Mouse (Mus musculus): ENCODE results near the gene Slc27a5. TPM values are rescaled to one million over a fixed set of nuclear protein-coding genes. Genes with fewer than 3 reads are reported as not detected.
A peak's percentile ranks its signal among the peaks of the same experiment; 100 is the strongest.

The Slc27a5 gene
- polyA plus RNA-seq, 1 experiment = 0.05 TPM

DNA sequence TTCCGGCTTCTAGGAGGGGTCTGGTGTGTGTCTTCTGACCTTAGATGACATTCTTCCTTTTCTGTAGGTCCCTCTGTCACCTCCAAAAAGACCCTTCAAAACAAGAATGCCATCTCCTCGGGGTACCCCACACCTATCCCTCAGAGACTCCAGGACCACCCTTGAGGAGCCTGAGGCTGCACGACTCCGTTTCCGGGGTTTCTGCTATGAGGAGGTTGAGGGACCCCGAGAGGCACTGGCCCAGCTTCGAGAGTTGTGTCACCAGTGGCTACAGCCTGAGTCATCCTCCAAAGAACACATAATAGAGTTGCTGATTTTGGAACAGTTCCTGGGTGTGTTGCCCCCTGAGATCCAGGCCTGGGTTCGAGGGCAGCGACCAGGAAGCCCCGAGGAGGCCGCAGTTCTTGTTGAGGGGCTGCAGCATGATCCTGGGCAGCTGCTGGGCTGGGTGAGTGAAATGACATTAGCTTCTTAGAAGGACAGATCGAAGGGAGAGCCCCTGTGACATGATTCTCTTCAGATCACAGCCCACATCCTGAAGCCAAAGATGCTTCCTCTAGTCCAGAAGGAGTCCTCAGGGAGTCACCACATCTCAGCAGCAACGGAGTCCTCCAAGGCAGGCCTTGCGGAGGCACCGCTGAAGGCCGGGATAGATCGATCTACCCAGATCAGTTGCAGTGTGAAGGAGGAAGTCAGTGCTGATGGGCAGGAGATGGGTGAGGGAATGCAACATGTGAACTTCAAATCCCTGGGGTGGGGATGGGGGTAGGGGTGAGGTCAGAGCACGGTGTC lies 18.9 kb downstream of the Slc27a5 start:
- no peaks in the 10 kb centered on the region for H3K79me2 ChIP-seq (ENCODE audit: control insufficient read depth, insufficient read depth)
- TF ChIP-seq MYOG (IDR thresholded peaks at IDR 0.05; ENCODE audit: control insufficient read depth, extremely low read depth, insufficient read length) = no peak
- TF ChIP-seq CTCF (IDR thresholded peaks at IDR 0.05; ENCODE audit: control insufficient read depth, insufficient read depth, insufficient read length) = no peak
- no peak for TF ChIP-seq MYOD1 (IDR thresholded peaks at IDR 0.05; ENCODE audit: control insufficient read depth, insufficient read length, low read depth)
- no peak for TF ChIP-seq CEBPB (IDR thresholded peaks at IDR 0.05; ENCODE audit: low read depth)
- no peak for TF ChIP-seq USF1 (IDR thresholded peaks at IDR 0.05; ENCODE audit: low read depth)
- no peak for TF ChIP-seq FOSL1 (IDR thresholded peaks at IDR 0.05; ENCODE audit: insufficient read depth, low read length, poor library complexity, severe bottlenecking)
- no peak overlapping the region for H3K4me3 ChIP-seq (ENCODE audit: insufficient read depth, poor library complexity, severe bottlenecking)

GRCm38 (mm10) chr7:12977682-12978389 lies 20.2 kb downstream of the Slc27a5 start, which contains the start of gene Zfp446:
Zfp446 (plus strand) TSS chr7:12977848.
- H3K4me3 ChIP-seq (ENCODE audit: insufficient read depth, poor library complexity, severe bottlenecking) = peak within 1 kb of the TSS; percentile 40
- H3K27me3 ChIP-seq (ENCODE audit: control insufficient read depth, insufficient read depth, insufficient read length) = no peaks in the 10 kb centered on the region
- TF ChIP-seq MYOG (IDR thresholded peaks at IDR 0.05; ENCODE audit: control insufficient read depth, extremely low read depth, insufficient read length) = no peak
- TF ChIP-seq MAX (IDR thresholded peaks at IDR 0.05) = no peak
- no peak for TF ChIP-seq CTCF (IDR thresholded peaks at IDR 0.05; ENCODE audit: control insufficient read depth, insufficient read depth, insufficient read length)
- no peak for TF ChIP-seq USF1 (IDR thresholded peaks at IDR 0.05; ENCODE audit: low read depth)
- no peak for TF ChIP-seq MYOD1 (IDR thresholded peaks at IDR 0.05; ENCODE audit: control insufficient read depth, insufficient read length, low read depth)
- no peak for TF ChIP-seq CEBPB (IDR thresholded peaks at IDR 0.05; ENCODE audit: low read depth)
- no peak for TF ChIP-seq FOSL1 (IDR thresholded peaks at IDR 0.05; ENCODE audit: insufficient read depth, low read length, poor library complexity, severe bottlenecking)
- H3ac ChIP-seq (ENCODE audit: control insufficient read depth, insufficient read length, low read depth) = peak within 1 kb of the TSS; percentile 74
- no peaks in the 10 kb centered on the region for H3K36me3 ChIP-seq (ENCODE audit: control insufficient read depth, insufficient read depth)
- no peaks in the 10 kb centered on the region for H3K79me2 ChIP-seq (ENCODE audit: control insufficient read depth, insufficient read depth)
- no peaks in the 10 kb centered on the region for H3K79me3 ChIP-seq (ENCODE audit: low read depth)

More for the DNA sequence above, 18.9 kb downstream of the Slc27a5 start:
- no peaks in the 10 kb centered on the region for H3K36me3 ChIP-seq (ENCODE audit: control insufficient read depth, insufficient read depth)
- no peaks in the 10 kb centered on the region for H3K27me3 ChIP-seq (ENCODE audit: control insufficient read depth, insufficient read depth, insufficient read length)
- no peaks in the 10 kb centered on the region for H3K79me3 ChIP-seq (ENCODE audit: low read depth)
- H3ac ChIP-seq (ENCODE audit: control insufficient read depth, insufficient read length, low read depth) = no peak overlapping the region

- Histone ChIP-seq H3K79me3 (ENCODE audit: low read depth) (peaks cover 9% of the 10 kb centered on the region), H3K79me2 (ENCODE audit: control insufficient read depth, insufficient read depth) (peaks cover 24% of the 10 kb centered on the region), H3K4me3 (ENCODE audit: insufficient read depth, poor library complexity, severe bottlenecking) (no peak overlapping the region), H3K27me3 (ENCODE audit: control insufficient read depth, insufficient read depth, insufficient read length) (no peaks in the 10 kb centered on the region), H3K36me3 (ENCODE audit: control insufficient read depth, insufficient read depth) (peaks cover 10% of the 10 kb centered on the region), H3ac (ENCODE audit: control insufficient read depth, insufficient read length, low read depth) (no peak overlapping the region)
- TF ChIP-seq CTCF (IDR thresholded peaks at IDR 0.05; ENCODE audit: control insufficient read depth, insufficient read depth, insufficient read length) (no peak), CEBPB (IDR thresholded peaks at IDR 0.05; ENCODE audit: low read depth) (no peak), MYOD1 (IDR thresholded peaks at IDR 0.05; ENCODE audit: control insufficient read depth, insufficient read length, low read depth) (no peak), MYOG (IDR thresholded peaks at IDR 0.05; ENCODE audit: control insufficient read depth, extremely low read depth, insufficient read length) (no peak), USF1 (IDR thresholded peaks at IDR 0.05; ENCODE audit: low read depth) (no peak), FOSL1 (IDR thresholded peaks at IDR 0.05; ENCODE audit: insufficient read depth, low read length, poor library complexity, severe bottlenecking) (no peak), MAX (IDR thresholded peaks at IDR 0.05) (no peak)
Observed at GRCm38 (mm10) chr7:12970906-12971305, 27.1 kb downstream of the Slc27a5 start.

GRCm38 (mm10) chr7:12966104-12966845 lies 31.7 kb downstream of the Slc27a5 start:
- H3K36me3 ChIP-seq (ENCODE audit: control insufficient read depth, insufficient read depth) = peaks cover 7% of the 10 kb centered on the region
- peaks cover 9% of the 10 kb centered on the region for H3K79me3 ChIP-seq (ENCODE audit: low read depth)
- peak overlapping the region; percentile 83 for H3ac ChIP-seq (ENCODE audit: control insufficient read depth, insufficient read length, low read depth)
- no peaks in the 10 kb centered on the region for H3K27me3 ChIP-seq (ENCODE audit: control insufficient read depth, insufficient read depth, insufficient read length)
- TF ChIP-seq FOSL1 (IDR thresholded peaks at IDR 0.05; ENCODE audit: insufficient read depth, low read length, poor library complexity, severe bottlenecking) (no peak), MYOG (IDR thresholded peaks at IDR 0.05; ENCODE audit: control insufficient read depth, extremely low read depth, insufficient read length) (no peak), CTCF (IDR thresholded peaks at IDR 0.05; ENCODE audit: control insufficient read depth, insufficient read depth, insufficient read length) (no peak), CEBPB (IDR thresholded peaks at IDR 0.05; ENCODE audit: low read depth) (no peak), MYOD1 (IDR thresholded peaks at IDR 0.05; ENCODE audit: control insufficient read depth, insufficient read length, low read depth) (no peak), MAX (IDR thresholded peaks at IDR 0.05) (no peak), USF1 (IDR thresholded peaks at IDR 0.05; ENCODE audit: low read depth) (no peak)
- peaks cover 24% of the 10 kb centered on the region for H3K79me2 ChIP-seq (ENCODE audit: control insufficient read depth, insufficient read depth)
- peak overlapping the region; percentile 60 for H3K4me3 ChIP-seq (ENCODE audit: insufficient read depth, poor library complexity, severe bottlenecking)

- Histone ChIP-seq H3K79me3 (ENCODE audit: low read depth) (peaks cover 9% of the 10 kb centered on the region), H3ac (ENCODE audit: control insufficient read depth, insufficient read length, low read depth) (peak within 1 kb of the TSS; percentile 83), H3K4me3 (ENCODE audit: insufficient read depth, poor library complexity, severe bottlenecking) (peak within 1 kb of the TSS; percentile 60), H3K79me2 (ENCODE audit: control insufficient read depth, insufficient read depth) (peaks cover 24% of the 10 kb centered on the region), H3K27me3 (ENCODE audit: control insufficient read depth, insufficient read depth, insufficient read length) (no peaks in the 10 kb centered on the region), H3K36me3 (ENCODE audit: control insufficient read depth, insufficient read depth) (peaks cover 4% of the 10 kb centered on the region)
- TF ChIP-seq MYOG (IDR thresholded peaks at IDR 0.05; ENCODE audit: control insufficient read depth, extremely low read depth, insufficient read length) (no peak), FOSL1 (IDR thresholded peaks at IDR 0.05; ENCODE audit: insufficient read depth, low read length, poor library complexity, severe bottlenecking) (no peak)
Observed at GRCm38 (mm10) chr7:12965678-12966091, 32.3 kb downstream of the Slc27a5 start, which contains the start of gene Zfp324. Zfp324 (plus strand) TSS chr7:12965838.

All from C2C12 (cell line).